ENCODE assay signal across 9 mouse cellular contexts in the genomic region with DNA sequence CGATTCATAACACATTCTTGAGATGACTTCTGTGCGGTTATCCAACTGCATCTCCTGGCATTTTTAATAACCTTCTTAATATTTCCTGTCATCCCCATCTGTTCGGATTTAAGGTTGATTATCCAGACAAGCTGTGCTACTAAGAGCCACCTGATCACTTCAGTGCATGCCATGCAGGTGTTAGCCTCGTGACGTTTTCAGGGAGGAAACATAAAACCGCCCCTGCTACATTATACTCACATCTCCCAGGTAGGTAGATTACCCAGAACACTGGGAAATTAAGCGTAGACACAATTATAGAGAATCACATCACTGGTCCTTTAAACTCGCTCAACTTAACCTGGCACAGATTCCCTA. TPM values are rescaled to one million over a fixed set of nuclear protein-coding genes. Genes with fewer than 3 reads are reported as not detected.
DNase-seq lines count a peak whose midpoint lies in the region; ATAC-seq and TF ChIP-seq lines count a peak whose summit lies in the region.
"Had no signal": no experiment of that assay in that cellular context is flagged by ENCODE, and none has a peak within 500 bp of the region (broad histone marks: within the 10 kb centered on the region; RNA-seq: fewer than 3 reads in every experiment).

No protein-coding gene starts in this region.

- H3K9ac ChIP-seq in forebrain, embryonic 15.5 days (replicated peaks), result peak overlapping the region; percentile 68
- H3K9ac ChIP-seq in limb, embryonic 12.5 days (replicated peaks), result peak overlapping the region; percentile 13; the same call in 1 of the 2 replicates
- H3K9ac ChIP-seq in stomach, embryonic 14.5 days (replicated peaks; ENCODE audit: low read depth, low read length), result no peak overlapping the region
- H3K9ac ChIP-seq: lung, embryonic 15.5 days had no signal

- peak overlapping the region; percentile 86 for H3K27ac ChIP-seq in layer of hippocampus, adult 2 months
- peak overlapping the region; percentile 92 for H3K27ac ChIP-seq in forebrain, embryonic 15.5 days (replicated peaks)
- H3K27ac ChIP-seq in limb, embryonic 12.5 days, result no peak overlapping the region
- H3K27ac ChIP-seq in stomach, embryonic 14.5 days (ENCODE audit: low read length), result no peak overlapping the region
- H3K27ac ChIP-seq: lung, embryonic 15.5 days had no signal

- H3K4me2 ChIP-seq in forebrain, embryonic 15.5 days (replicated peaks), result peak overlapping the region; percentile 41
- H3K4me2 ChIP-seq in limb, embryonic 12.5 days, result peak overlapping the region; percentile 49
- peak overlapping the region; percentile 39 for H3K4me2 ChIP-seq in stomach, embryonic 14.5 days (replicated peaks; ENCODE audit: low read depth, low read length)

- DNase-seq in layer of hippocampus, adult 2 months (ENCODE audit: low spot score in 2 of 2), result no peak
- no peak for DNase-seq in layer of hippocampus, adult 11-12 months (ENCODE audit: low spot score)
- no peak for DNase-seq in adrenal gland, adult 8-10 months

- no peaks in the 10 kb centered on the region for H3K27me3 ChIP-seq in forebrain, embryonic 15.5 days
- no peaks in the 10 kb centered on the region for H3K27me3 ChIP-seq in limb, embryonic 12.5 days
- H3K27me3 ChIP-seq in stomach, embryonic 14.5 days (ENCODE audit: control insufficient read depth, insufficient read depth, low read length), result no peaks in the 10 kb centered on the region

- peaks cover 21% of the 10 kb centered on the region for H3K4me1 ChIP-seq in forebrain, embryonic 15.5 days
- H3K4me1 ChIP-seq in limb, embryonic 12.5 days (replicated peaks), result peaks cover 9% of the 10 kb centered on the region; the same call in 1 of the 2 replicates
- no peaks in the 10 kb centered on the region for H3K4me1 ChIP-seq in stomach, embryonic 14.5 days (ENCODE audit: control insufficient read depth, insufficient read depth, low read length)

- H3K9me3 ChIP-seq in forebrain, embryonic 15.5 days, result no peaks in the 10 kb centered on the region
- H3K9me3 ChIP-seq in limb, embryonic 12.5 days, result no peaks in the 10 kb centered on the region
- no peaks in the 10 kb centered on the region for H3K9me3 ChIP-seq in stomach, embryonic 14.5 days (ENCODE audit: control insufficient read depth, low read depth, low read length)
- H3K9me3 ChIP-seq: lung, embryonic 15.5 days had no signal

- H3K36me3 ChIP-seq in forebrain, embryonic 15.5 days, result no peaks in the 10 kb centered on the region
- no peaks in the 10 kb centered on the region for H3K36me3 ChIP-seq in limb, embryonic 12.5 days
- H3K36me3 ChIP-seq in stomach, embryonic 14.5 days (ENCODE audit: control insufficient read depth, insufficient read depth, low read length), result no peaks in the 10 kb centered on the region
- H3K36me3 ChIP-seq: G1E; lung, embryonic 15.5 days had no signal

- no peak for TF ChIP-seq CTCF in layer of hippocampus, adult 2 months (conservative IDR thresholded peaks at IDR 0.05)

- WGBS in forebrain, embryonic 15.5 days, result 28% methylated on average over 8 of the region's 8 CpGs
- WGBS in limb, embryonic 12.5 days, result 44% methylated on average over 8 of the region's 8 CpGs
- WGBS in stomach, embryonic 14.5 days, result 52% methylated on average over 8 of the region's 8 CpGs

- peak; percentile 63 for ATAC-seq in forebrain, embryonic 15.5 days (replicated peaks)
- no peak for ATAC-seq in limb, embryonic 12.5 days (ENCODE audit: insufficient number of reproducible peaks, insufficient read depth, low FRiP score, low TSS enrichment, low read depth)
- no peak for ATAC-seq in stomach, embryonic 14.5 days (ENCODE audit: insufficient number of reproducible peaks, insufficient read depth, low FRiP score, low read depth)
- ATAC-seq in erythroid progenitor cell, adult 5-6 weeks (replicated peaks; ENCODE audit: low FRiP score, poor library complexity, severe bottlenecking), result no peak

- peak overlapping the region; percentile 65 for H3K4me3 ChIP-seq in layer of hippocampus, adult 2 months
- peak overlapping the region; percentile 49 for H3K4me3 ChIP-seq in forebrain, embryonic 15.5 days
- H3K4me3 ChIP-seq in limb, embryonic 12.5 days (replicated peaks), result peak overlapping the region; percentile 23
- H3K4me3 ChIP-seq in stomach, embryonic 14.5 days (ENCODE audit: low read depth, low read length), result peak overlapping the region; percentile 19; the same call in 1 of the 2 replicates
- H3K4me3 ChIP-seq: lung, embryonic 15.5 days had no signal

RNA-seq across cellular contexts. Expression of gene Sorbs2, which starts 0.3 kb away (rescaled TPM):
- 100 to 1,000 TPM; 192 to 195 TPM for total RNA-seq in layer of hippocampus, adult 2 months (2021)
- polyA plus RNA-seq in forebrain, embryonic 15.5 days (2015; fragmentation: Nextera tagmentation; extraction: Ambion mirVana), result 100 and 106 TPM in 2 replicates
- polyA plus RNA-seq in limb, embryonic 12.5 days (2016; fragmentation: Nextera tagmentation; extraction: Ambion mirVana), result 26.5 and 31.1 TPM in 2 replicates
- 32.1 and 35.2 TPM in 2 replicates for polyA plus RNA-seq in stomach, embryonic 14.5 days (2014; fragmentation: Nextera tagmentation; extraction: Ambion mirVana)
- total RNA-seq in adrenal gland, adult 8-10 months (2022), result 100 to 1,000 TPM; 134 to 286 (median 185) TPM
- total RNA-seq in erythroid progenitor cell, adult 5-6 weeks (2015; ENCODE audit: low replicate concordance), result 0.42 TPM in 1 of 2 replicates, not detected in the other
- 0.91 TPM in 1 of 2 replicates, not detected in the other for total RNA-seq in erythroid progenitor cell, adult 5-6 weeks (2017; ENCODE audit: low replicate concordance)
- polyA plus RNA-seq: G1E had no signal

Comparison
In these comparisons a context has a peak if more than half of its experiments do, and no peak if none do; other contexts are left out.
1. H3K27ac ChIP-seq: peak in layer of hippocampus, adult 2 months (single experiment) and forebrain, embryonic 15.5 days (single experiment); none in limb, embryonic 12.5 days (single experiment) and stomach, embryonic 14.5 days (single experiment).
2. RNA of gene Sorbs2, which starts 0.3 kb away (total RNA-seq): 134 to 286 TPM in adrenal gland, adult 8-10 months and 192 to 195 TPM in layer of hippocampus, adult 2 months; 0.42 to 0.91 TPM in erythroid progenitor cell, adult 5-6 weeks; every median in the first group is over 10 times any median in the second.
3. Peak in every context shown above with its lines, with median percentiles within 50 percentile points of each other: H3K4me3 ChIP-seq and H3K4me2 ChIP-seq.